Mouse (Mus musculus) heart, postnatal 0 days (tissue): ENCODE data around the gene Ppa1.

ENCODE experiments used
- CTCF ChIP-seq: IDR thresholded peaks from 2 replicates; pipeline ENCODE4 v1.5.1; 2016; ENCODE audit warnings: antibody characterized with exemption, control low read depth, low read depth
- EP300 ChIP-seq: IDR thresholded peaks from 2 replicates; pipeline ENCODE4 v1.6.1; 2016; ENCODE audit warnings: antibody characterized with exemption, low read depth

DNA sequence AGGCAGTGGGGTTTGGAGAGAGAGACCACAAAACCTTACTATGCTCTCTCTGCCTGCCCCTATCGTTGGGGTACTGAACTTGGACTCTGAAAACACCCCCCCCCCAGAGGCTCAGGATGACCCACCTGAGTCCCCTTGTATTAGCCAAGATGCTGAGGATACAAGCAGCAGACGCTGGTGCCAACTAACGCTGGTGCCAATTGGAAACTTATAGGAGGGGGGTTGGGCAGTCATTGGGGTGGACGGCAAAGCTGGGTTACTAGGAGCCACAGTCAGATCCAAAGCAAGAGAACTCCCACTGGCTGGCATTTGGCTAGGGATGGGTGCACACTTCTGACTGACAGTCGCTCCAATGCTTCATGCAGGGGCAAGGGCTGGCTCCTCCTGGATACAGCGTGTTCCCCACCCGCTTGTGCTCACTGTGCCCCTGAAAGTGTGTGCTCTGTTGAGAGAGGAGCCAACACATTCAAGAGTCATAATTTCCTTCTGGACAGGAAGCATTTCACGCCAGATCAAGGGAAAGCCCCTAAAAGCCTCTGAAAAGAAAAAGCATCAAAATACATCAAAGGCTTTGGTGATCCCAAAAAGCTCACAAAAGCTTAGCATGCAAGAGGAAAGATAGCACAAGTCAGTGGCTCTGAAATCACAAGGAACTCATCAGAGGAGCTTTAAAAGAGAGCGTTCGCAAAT is 43.8 kb upstream of the Ppa1 start:
- TF ChIP-seq CTCF, result no peak
- no peak for TF ChIP-seq EP300
